In the genomic region with DNA sequence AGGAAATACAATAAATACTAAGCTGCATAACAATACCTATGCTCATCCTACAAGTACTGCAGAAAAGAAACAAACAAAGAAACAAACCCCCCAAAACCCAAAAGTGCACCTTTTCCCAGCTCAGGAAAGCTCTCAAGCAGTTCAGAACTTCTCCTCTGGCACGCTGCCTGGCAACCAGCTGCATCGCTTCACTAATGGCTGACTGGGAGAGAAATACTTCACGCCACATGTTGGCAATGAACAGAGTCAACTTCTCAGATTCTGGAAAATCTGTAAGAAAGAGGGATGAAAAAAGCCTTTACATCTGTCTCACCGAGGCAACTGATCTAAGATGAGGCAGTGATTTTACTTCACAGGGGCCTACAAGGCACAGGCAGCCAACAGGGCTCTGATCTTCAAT, we compare ENCODE assay signal across 12 mouse cellular contexts. TPM values are rescaled to one million over a fixed set of nuclear protein-coding genes. Genes with fewer than 3 reads are reported as not detected.
A peak's percentile ranks its signal among the peaks of the same experiment; 100 is the strongest.
DNase-seq lines count a peak whose midpoint lies in the region.
"Had no signal": no experiment of that assay in that cellular context is flagged by ENCODE, and none has a peak within 500 bp of the region (broad histone marks: within the 10 kb centered on the region; RNA-seq: fewer than 3 reads in every experiment).

No protein-coding gene starts in this region.

- intact Hi-C loops in heart, postnatal 14 days (cut with DNase I), result no loop called here
- intact Hi-C loops in heart, postnatal 25 days (cut with DNase I), result no loop called here
- intact Hi-C loops in left cerebral cortex, postnatal 4 days (cut with DNase I), result loop anchor here (10.0 kb wide), 1 partner anchor 1094 kb away; no protein-coding TSS in a partner anchor
- intact Hi-C loops in left cerebral cortex, postnatal 36 days (cut with DNase I), result no loop called here

- DNase-seq in heart, postnatal 14 days, result peak; percentile 45 to 67
- no peak for DNase-seq in heart, postnatal 25 days (ENCODE audit: low spot score)
- DNase-seq in left cerebral cortex, postnatal 4 days, result peak; percentile 30
- no peak for DNase-seq in left cerebral cortex, postnatal 36 days (ENCODE audit: low spot score in 2 of 2)
- DNase-seq in kidney, postnatal 10 days, result peak; percentile 67
- DNase-seq in lung, postnatal 4 days, result peak; percentile 45 to 72
- no peak for DNase-seq in spleen, postnatal 4 days (ENCODE audit: low spot score in 2 of 2)
- DNase-seq in spleen, postnatal 14 days (ENCODE audit: low spot score in 2 of 2), result no peak
- DNase-seq: adrenal gland, adult 2 months; cerebellum, postnatal 25 days; gastrocnemius, postnatal 36 days; layer of hippocampus, adult 9-11 months had no signal

RNA-seq across cellular contexts. Expression of a gene that starts 38.5 kb away (rescaled TPM):
- 10 to 100 TPM; 30.3 to 32.7 TPM for total RNA-seq in heart, postnatal 14 days (2021)
- total RNA-seq in heart, postnatal 25 days (2021), result 10 to 100 TPM; 27.0 to 27.7 TPM
- total RNA-seq in left cerebral cortex, postnatal 4 days (2021), result 100 to 1,000 TPM; 103 to 105 TPM
- 10 to 100 TPM; 57.3 to 73.3 TPM for total RNA-seq in left cerebral cortex, postnatal 36 days (2021)

Comparison
In these comparisons a context has a peak if more than half of its experiments do, and no peak if none do; other contexts are left out.
1. DNase-seq: peak in heart, postnatal 14 days (2 of 2), left cerebral cortex, postnatal 4 days (single experiment), kidney, postnatal 10 days (single experiment) and lung, postnatal 4 days (2 of 2); none in heart, postnatal 25 days (single experiment), left cerebral cortex, postnatal 36 days (0 of 2), spleen, postnatal 4 days (0 of 2) and spleen, postnatal 14 days (0 of 2).